Mouse (Mus musculus): ENCODE results near the gene Mbd4.

Gene Mbd4

DNA sequence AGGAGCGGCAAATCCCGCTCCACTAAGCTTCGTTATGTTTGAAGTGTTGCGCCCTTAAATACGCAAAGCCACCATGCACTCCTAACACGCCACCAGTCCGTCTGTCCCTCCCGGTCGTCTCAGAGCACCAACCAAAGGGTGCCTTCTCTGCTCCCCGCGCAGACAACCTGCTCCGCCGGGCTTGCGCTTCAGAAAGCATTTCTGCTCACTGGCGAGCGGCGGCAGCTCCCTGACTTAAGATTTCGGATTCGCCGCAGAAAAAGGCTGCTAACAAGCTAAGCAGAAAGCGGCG lies 45.0 kb downstream of the Mbd4 start:
- DNase-seq: no peak

DNA sequence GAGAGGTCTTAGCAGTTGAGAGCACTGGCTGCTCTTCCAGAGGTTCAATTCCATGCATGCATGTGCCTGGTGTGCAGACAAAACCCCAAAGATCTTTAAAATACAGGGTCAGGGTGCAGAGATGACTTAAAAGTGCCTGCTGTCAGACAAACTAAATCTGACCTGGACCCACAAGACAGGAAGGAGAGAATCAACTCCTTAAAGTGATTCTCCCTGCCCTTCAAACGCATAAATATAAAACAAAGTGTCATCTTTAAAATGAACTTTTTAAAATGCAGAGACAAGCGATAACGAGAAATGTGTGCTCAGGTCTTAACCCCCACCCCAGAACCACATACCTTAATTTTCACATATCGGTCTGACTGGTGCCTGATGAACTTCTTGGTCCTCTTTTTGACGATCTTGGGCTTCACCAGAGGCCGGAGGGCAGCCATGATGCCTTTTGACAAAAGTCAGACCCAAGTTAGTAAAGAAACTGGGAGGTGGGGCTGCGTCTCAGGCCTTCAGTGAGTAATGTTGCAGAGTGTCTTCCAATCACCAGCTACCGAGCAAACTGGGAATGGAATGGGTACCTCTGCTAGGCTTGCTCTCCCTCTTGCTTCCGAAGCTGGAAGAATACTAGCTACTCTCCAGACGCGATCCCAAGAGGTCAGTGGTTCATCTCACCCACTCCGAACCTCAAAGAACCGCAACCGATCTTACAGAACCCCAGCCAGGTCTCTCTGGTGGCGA lies 45.5 kb downstream of the Mbd4 start:
- no peak for DNase-seq

DNA sequence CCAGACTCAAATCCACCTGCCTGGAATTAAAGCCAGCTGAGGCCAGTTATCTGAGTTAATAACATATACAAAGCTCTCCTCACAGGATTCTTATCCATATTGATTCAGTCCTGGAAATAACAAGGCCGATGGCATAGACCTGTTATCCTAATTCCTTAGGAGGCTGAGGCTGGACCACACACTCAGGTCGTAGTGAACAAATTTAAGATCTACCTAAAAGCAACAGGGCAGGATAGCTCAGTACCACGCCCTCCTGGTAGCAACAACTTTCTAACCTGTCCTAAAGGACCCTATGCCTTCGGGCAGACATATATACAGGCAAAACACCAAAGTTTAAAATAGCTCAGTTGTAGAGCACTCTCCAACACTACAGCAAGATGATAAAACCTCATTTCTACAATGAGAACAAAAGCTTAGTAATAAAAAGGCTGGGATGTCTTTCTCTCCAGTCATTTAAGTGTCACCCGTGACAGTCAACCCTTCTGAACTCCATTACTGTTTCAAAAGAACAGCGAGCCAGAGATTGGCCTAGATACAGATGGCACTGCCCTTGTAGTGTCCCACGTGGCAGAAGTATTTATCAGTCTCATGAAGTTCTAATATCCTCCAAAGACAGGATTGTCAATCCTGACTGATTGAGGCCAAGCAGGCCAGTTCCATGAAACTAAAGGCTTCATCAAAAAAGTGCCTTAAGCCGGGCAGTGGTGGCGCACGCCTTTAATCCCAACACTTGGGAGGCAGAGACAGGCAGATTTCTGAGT lies 48.6 kb downstream of the Mbd4 start:
- no peak for DNase-seq

DNA sequence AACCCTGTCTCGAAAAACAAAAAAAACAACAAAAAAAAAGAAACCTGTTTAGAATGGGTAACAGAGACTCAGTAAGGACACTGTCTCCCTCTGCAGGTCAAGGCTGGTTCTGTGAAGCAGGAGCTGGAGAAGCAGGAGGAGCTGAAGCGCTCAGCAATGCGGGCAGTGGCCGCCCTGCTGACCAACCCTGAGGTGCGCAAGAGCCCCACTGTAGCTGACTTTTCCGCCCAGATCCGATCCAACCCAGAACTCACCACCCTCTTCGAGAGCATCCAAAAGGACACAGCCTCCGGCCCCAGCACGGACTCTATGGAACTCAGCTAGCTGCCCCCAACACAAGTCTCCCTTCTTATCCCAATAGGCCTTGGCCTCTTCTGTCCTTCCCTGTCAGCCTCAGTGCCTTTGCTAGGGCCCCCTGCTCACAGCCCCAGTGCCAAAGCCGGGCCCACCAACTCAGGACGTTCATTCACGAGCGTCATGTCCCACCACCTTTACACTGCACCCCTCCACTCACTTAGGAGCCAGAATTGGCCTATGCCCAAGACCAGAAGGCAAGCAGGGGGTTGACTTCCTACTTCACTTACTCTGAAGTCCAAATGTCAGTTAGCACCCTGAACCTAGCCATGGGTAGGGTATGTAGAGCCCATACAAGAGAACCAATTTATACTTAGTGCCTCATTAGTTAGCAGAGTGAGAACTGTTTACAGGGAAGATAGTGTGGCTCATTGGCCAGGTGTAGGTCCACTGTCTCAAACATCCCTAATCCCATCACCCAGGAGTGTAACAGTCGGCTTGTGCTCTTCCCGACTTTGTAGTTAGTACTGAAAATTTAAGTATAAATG lies 49.4 kb downstream of the Mbd4 start:
- DNase-seq: peak; percentile 74 to 84

DNA sequence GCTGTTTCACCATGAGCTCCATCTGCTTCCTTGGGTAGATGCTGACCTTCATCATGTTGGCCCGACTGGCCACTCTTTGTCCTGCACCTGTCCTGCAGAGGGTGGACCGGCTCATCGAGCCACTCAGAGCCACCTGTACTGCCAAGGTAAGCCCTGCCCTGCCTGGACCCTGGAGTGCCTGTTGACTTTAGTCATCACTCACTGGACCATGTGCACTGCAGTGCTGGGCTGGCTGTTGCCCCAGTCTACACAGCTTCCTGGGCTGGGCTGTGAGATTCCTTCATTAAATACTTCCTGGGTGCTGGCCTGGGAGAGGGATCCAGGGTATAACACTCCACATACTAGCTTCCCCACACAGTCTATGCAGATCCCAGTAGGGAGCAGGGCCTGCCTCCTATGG lies 51.4 kb downstream of the Mbd4 start:
- no peak for DNase-seq

DNA sequence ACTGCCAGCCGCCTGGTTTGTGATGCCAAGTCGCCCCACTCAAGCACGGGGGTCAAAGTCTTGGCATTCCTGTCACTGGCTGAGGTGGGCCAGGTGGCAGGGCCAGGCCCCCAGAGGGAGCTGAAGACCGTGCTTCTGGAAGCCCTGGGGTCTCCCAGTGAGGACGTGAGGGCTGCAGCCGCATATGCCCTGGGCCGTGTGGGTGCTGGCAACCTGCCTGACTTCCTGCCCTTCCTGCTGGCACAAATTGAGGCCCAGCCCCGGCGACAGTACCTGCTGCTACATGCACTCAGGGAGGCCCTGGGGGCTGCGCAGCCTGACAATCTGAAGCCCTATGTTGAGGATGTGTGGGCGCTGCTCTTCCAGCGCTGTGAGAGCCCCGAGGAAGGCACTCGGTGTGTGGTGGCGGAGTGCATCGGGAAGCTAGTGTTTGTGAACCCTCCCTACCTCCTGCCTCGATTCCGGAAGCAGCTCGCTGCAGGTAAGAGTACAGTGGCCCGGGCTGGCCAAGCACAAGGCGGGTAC lies 60.4 kb downstream of the Mbd4 start:
- DNase-seq: peak in 1 of 2 experiments; percentile 65

DNA sequence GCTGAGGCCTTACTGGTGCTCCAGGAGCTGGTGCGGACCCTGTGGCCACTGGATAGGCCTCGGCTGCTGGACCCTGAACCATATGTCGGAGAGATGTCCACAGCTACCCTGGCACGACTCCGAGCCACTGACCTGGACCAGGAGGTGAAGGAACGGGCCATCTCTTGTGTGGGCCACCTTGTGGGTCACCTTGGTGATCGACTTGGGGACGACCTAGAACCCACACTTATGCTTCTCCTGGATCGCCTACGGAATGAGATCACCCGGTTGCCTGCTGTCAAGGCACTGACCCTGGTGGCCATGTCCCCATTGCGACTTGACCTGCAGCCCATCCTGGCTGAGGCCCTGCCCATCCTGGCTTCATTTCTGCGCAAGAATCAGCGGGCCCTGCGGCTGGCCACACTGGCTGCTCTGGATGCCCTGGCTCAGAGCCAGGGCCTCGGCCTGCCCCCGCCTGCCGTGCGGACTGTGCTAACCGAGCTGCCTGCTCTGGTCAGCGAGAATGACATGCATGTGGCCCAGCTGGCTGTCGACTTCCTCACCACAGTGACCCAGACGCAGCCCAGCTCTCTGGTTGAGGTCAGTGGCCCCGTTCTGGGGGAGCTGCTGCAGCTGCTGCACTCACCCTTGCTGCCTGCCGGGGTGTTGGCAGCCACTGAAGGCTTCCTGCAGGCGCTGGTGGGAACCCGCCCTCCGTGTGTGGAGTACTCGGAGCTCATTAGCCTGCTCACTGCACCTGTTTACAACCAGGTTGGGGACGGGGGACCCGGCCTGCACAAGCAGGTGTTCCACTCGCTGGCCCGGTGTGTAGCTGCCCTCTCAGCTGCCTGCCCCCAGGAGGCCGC lies 61.1 kb downstream of the Mbd4 start:
- DNase-seq: peak; percentile 57 to 77

DNA sequence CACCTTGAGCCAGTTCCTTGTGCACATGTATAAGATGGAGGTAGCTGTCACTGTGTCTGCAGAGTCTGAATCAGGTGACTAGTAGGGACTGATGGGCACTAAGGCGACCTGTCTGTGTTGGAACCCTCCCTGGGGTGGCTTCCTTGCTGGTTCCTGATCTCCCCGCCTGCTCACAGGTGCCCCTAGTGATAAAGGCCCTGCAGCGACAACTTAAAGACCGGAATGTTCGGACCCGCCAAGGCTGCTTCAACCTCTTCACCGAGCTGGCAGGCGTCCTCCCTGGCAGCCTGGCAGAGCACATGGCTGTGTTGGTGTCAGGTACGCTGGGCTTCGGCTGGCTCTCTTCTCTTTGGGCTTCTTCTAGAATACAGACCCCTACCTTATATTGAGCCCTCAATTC lies 62.2 kb downstream of the Mbd4 start:
- DNase-seq: peak; percentile 18 to 31

All from cerebellum, adult 18-20 months (tissue).